Mouse (Mus musculus) cerebellum, adult (tissue): Measurements from ENCODE around the gene Nf2.
"Not testable (repeated sequence)": the region's sequence is repeated elsewhere in the genome, so short reads cannot be mapped to it uniquely, and the experiment has no call there.

Experiments used
- ATAC-seq: cut with Nextera tagmentation; 2 replicates; pipeline ENCODE4 v1.9.2; 2017; ENCODE audit warnings: mild to moderate bottlenecking, moderate library complexity, mixed read lengths; ENCODE audit not compliant: insufficient number of reproducible peaks, low FRiP score, low TSS enrichment

Nf2 gene

GRCm38 (mm10) chr11:4803426-4803825, 45.9 kb downstream of the Nf2 start:
- ATAC-seq: no peak

GRCm38 (mm10) chr11:4803008-4803407, 46.3 kb downstream of the Nf2 start:
- ATAC-seq: no peak; the same call in 1 of the 2 replicates

GRCm38 (mm10) chr11:4802401-4802800, 46.9 kb downstream of the Nf2 start:
- not testable (repeated sequence) for ATAC-seq

- no peak for ATAC-seq
Measured at GRCm38 (mm10) chr11:4800654-4801053, 48.7 kb downstream of the Nf2 start.

- no peak for ATAC-seq
Measured at GRCm38 (mm10) chr11:4793006-4793405, 56.3 kb downstream of the Nf2 start.

GRCm38 (mm10) chr11:4791549-4791948, 57.8 kb downstream of the Nf2 start:
- ATAC-seq: no peak

GRCm38 (mm10) chr11:4789691-4790090, 59.6 kb downstream of the Nf2 start:
- no peak for ATAC-seq

GRCm38 (mm10) chr11:4784629-4785142, 64.7 kb downstream of the Nf2 start:
- no peak for ATAC-seq

DNA sequence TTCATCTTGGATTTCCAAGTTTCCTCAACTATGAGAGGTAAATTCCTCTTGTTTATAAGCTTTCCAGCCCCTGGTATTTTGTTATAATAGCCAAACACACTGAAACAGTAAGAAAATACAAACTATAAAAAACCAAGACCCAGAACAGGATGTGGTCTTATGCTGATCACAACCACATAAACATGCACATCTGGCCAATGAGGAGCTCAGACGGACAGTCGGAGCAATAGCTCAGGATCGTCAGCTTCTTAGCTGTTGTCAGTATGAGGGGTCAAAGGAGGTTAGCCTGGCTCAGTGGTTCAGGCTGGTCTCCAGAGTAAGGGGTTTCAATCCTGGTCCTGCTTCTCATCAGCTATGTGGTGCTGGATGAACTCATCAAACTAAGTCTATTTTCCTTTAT, 66.2 kb downstream of the Nf2 start:
- ATAC-seq: no peak

GRCm38 (mm10) chr11:4780927-4781326, 68.4 kb downstream of the Nf2 start:
- no peak for ATAC-seq

DNA sequence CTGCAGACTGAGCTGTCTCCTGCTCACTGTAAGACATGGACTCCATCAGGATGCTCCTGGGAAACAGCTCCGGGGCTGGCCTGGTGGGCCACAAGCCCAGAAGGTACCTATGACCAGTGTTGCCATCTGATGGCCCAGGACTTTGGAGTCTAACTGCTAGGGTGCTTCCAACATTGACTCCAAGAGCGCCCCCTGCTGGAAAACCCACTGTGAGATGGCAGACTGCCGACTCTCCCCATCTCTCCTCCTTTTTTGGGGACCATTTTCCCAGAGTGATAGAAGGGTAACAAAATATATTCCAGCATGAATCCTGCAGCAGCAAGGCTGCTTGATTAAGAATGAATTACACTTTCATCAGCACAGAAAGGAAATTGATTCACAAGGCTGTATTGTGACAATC, 76.4 kb downstream of the Nf2 start:
- no peak for ATAC-seq

- ATAC-seq: no peak
Measured at GRCm38 (mm10) chr11:4771756-4772155, 77.6 kb downstream of the Nf2 start.

DNA sequence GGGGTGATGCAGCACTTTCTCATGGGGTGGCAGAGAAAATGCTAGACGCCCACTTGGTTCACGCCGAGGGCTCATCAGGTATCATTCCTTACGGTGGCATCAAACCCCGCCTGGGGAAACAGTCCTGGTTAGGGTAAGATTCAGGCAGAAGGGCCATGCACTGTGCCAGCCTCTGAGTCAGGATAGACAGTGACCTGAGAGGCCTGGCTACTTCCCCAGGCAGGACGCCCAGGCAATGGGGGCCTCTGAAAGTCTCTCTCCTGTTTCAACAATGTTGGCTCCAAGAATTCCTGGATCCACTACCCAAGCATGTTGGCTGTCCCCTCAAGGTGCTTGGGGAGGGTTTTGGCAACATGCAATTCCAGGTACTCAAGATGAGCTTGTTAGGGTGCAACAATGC, 79.5 kb downstream of the Nf2 start:
- ATAC-seq: no peak

DNA sequence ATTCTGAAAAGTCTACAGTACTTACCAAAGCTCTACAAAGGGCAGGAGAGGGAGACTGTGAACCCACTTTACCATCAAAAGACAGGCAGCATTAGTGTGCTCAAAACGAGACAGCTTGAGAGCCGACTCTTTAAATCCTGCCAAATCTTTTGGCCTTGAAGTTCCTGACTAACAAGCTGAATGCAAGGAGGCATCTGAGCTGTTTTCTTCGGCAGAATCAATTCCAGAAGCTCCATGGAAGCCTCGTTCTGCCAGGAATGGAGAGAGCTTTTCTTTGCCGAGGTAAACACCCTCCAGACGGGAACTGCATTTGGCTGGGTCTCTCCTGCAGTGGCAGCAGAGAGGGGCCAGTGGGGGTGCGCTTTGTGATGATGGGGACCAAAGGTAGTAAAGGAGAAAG, 80.0 kb downstream of the Nf2 start:
- no peak for ATAC-seq

DNA sequence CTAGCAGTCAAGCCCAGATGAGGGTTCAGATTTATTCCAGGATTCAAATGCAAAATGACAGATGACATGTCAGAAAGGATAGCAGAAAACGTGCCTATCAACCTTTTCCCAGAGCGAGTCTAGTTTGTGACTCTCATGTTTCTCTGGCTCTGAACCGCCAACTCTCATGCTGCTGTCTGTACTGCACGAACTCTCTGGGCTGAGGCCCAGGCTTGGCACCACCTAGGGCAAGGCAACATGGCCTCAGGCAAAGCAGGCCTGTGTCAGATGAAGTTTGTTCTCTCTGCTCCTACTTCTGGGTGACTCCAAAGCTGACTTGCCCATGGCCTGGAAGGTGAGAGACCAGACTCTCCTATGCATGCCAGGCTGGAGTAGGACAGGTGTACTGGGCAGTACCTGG, 80.9 kb downstream of the Nf2 start:
- no peak for ATAC-seq

DNA sequence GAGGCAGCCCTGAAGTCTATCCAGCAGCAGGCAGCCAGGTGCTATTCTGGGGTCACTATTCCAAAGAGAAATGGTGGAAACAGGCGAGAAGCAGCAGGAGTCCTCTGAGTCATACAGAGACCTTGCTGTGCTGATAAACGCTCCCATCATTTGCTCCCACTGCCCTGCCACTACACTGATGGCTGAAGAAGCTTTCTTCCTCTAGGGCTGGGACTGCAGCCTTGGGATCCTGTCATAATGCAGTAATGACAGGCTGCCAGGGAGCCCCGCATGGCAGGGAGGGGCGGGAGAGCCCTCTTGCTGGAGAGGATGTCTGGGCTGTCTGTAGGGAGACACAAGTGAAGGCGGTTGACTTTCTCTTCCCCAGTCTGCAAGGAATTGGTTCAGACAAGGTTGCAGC, 84.9 kb downstream of the Nf2 start:
- ATAC-seq: no peak

DNA sequence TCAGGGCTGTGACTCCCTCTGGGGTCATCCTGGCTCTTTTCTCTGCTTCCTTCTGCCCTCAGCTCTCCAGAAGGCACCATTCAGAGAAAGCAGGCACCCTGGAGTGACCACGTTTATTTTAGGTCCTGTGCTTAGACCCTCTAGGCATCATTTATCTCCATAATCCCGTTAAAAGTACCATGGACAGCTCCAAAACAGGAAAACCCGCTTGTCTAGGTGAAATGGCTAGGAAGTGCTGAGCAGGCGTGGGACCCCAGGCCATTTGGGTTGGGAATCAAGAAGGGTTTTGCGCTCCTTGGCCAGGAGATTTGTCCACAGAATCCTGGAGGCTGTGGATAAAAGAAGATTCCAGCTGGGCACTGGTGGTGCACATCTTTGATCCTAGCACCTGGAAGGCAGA, 85.7 kb downstream of the Nf2 start:
- no peak for ATAC-seq

- ATAC-seq: no peak
Measured at GRCm38 (mm10) chr11:4762511-4762910, 86.8 kb downstream of the Nf2 start.

DNA sequence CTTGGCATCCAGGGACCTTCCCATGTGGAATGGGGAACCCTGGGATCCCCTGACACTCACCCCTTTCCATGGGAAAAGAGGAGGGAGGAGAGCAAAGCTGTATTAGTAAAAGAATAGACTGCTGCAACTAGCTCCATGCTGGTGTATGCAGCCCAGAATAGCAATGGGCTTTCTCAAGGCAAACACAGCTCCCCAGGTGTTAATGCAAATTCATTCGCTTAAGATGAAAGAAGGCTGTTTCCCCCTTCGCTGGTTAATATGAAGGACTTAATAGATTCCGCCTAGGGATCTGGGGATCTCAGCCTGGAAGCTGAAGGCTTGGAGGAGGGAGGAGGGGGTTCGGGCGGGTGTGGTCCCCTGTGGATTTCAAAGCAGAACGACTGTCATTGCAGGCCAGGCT, 87.3 kb downstream of the Nf2 start:
- ATAC-seq: no peak

DNA sequence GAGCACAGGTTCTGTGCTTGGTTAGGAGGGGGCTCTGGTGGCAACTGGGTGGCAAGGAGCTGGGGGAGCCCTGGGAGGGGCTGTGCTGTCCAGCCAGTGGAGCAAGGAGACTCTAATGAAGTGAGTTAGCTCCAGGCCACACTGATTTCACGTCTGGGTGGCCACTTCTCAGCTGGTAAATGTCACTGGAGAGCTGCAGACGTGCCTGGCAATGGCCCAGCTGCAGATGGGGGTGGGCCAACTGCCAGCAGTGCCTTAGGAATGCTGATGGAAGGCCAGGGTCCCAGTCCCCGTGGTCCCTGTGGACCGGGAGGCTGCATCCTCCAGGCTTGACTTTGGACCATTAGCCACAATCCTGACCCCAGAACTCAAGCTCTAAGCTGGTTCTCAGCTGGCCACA, 88.9 kb downstream of the Nf2 start:
- ATAC-seq: no peak

DNA sequence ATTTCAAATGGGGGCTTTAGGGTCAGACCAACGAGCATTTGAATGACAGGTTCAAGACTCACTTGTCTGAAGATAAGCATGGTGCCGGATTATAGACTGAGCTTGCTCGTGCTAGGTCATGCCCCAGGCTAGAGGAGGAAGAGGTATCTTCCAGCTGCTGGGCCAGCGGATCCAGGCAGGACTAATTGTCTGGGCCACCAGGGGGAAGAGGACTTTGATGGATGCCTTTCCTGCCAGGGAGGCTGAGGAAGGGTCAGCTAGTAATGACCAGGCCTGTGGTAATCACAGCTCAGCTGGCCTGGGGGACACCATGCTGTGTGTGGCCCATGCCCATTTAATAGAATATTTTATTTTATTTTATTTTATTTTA, 91.6 kb downstream of the Nf2 start:
- ATAC-seq: no peak

DNA sequence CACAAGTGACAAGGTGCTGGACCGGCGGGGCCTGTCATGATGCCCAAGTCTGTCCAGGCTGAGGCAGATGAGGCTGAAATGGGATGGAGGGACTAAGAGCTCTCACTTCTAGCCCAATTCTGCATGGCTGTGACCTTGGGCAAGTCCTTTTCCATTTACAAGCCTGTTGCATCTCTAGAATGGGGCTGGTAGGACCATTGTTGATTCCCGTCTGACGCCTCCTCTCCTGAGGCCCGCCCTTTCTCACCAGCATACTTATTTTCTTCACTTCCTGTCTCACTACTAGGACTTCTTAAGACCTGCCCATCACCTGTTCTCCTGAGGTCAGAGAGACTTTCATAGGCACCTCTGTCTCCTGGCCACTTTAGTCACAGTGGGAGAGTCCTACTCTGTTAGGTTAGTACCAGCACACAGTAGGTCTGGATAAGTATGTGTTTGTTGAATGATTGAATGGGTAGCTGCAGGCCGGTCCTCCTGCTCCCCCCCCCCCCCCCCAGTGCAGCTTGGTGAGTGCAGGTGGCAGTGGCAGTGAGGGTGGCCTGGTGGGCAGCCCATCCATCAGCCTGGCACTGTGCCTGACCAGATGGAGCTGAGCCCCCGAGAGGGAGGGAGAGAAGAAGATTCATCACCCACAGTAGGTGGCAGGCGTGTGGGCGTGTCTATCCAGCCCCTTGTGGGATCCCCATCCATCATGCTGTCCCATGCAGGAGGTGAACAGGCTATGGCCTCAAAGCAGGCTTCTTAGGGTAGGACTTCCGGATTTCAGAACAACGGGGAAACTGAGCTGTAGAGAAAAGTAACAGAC, 92.2 kb downstream of the Nf2 start:
- no peak for ATAC-seq
